Mouse (Mus musculus) liver, embryonic 12.5 days (tissue): Measurements from ENCODE around the gene Arl6ip5. TPM values are rescaled to one million over a fixed set of nuclear protein-coding genes. Genes with fewer than 3 reads are reported as not detected.

Experiments used
- ATAC-seq: fragments of 200-750 bp; cut with Nextera tagmentation; 2 replicates; pipeline ENCODE4 v1.8.0; 2017; ENCODE audit warnings: moderate number of reproducible peaks, mild to moderate bottlenecking, moderate library complexity
- H3K27ac ChIP-seq: fragments of 300-500 bp; sonication (generic); 2 replicates; pipeline ENCODE4 v1.5.1; 2016; ENCODE audit warnings: mild to moderate bottlenecking
- H3K27me3 ChIP-seq: fragments of 300-500 bp; sonication (generic); replicated peaks from 2 replicates; pipeline ENCODE4 v1.6.1; 2016; ENCODE audit warnings: mild to moderate bottlenecking, moderate library complexity
- H3K36me3 ChIP-seq: fragments of 300-500 bp; sonication (generic); 2 replicates; pipeline ENCODE4 v1.6.1; 2016; ENCODE audit warnings: mild to moderate bottlenecking, moderate library complexity
- H3K4me1 ChIP-seq: fragments of 300-500 bp; sonication (generic); 2 replicates; pipeline ENCODE4 v1.6.1; 2016
- H3K4me2 ChIP-seq: fragments of 300-500 bp; sonication (generic); 2 replicates; pipeline ENCODE4 v1.6.1; 2016; ENCODE audit warnings: mild to moderate bottlenecking, moderate library complexity
- H3K4me3 ChIP-seq: fragments of 300-500 bp; sonication (generic); 2 replicates; pipeline ENCODE4 v1.5.1; 2016; ENCODE audit warnings: mild to moderate bottlenecking, moderate library complexity
- H3K9ac ChIP-seq: fragments of 300-500 bp; sonication (generic); 2 replicates; pipeline ENCODE4 v1.6.1; 2016; ENCODE audit warnings: mild to moderate bottlenecking, moderate library complexity
- H3K9me3 ChIP-seq: fragments of 300-500 bp; sonication (generic); replicated peaks from 2 replicates; pipeline ENCODE4 v1.6.1; 2016; ENCODE audit warnings: mild to moderate bottlenecking, moderate library complexity
- WGBS: fragments of 180-500 bp; shearing (Covaris S2); methylation state at CpG from one replicate; pipeline ENCODE4 v1.1.7; 2016; ENCODE audit not compliant: insufficient replicate concordance; 5-methylcytosine and 5-hydroxymethylcytosine counted together
- polyA plus RNA-seq: library from polyadenylated mRNA; unstranded; fragments of >200 nt; fragmentation: Nextera tagmentation; extraction: Ambion mirVana; gene quantifications from 2 replicates; pipeline ENCODE4 v1.2.1, GENCODE M21; 2016

Gene Arl6ip5
- 35.3 and 36.6 TPM in 2 replicates for polyA plus RNA-seq

DNA sequence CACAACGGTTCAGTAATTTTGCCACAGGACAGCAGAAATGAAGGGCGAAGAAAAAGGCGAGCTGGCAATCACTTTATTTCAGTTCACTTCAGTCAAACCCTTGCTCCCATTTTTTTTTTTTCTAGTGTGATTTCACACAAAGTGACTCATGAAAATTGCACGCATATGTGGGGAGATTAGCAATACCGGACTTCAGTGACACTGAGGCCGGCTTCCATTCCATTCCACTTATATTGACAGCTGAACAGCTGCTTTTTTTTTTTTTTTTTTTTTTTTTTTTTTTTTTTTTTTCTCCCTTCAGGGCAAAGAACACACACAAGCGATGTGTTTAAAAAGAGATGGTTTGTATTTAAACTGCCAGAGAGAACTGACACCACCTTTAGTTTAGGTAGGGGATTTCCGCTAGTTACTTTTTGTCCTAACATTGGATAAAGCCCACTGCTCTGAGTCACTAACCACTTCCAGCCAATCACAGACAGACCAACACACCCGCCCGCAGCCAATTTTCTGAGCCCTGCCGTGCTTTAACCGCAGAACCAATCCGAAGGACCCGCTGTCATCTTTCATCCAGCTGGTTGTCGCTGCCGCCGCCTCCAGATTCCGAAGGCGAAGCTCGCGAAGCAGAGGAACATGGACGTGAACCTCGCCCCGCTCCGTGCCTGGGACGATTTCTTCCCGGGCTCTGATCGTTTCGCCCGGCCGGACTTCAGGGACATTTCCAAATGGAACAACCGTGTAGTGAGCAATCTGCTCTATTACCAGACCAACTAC lies at the start of gene Arl6ip5:
Gene Arl6ip5, plus strand, starts transcription at position 499 of the 771 bp plus-strand sequence.
- no peaks in the 10 kb centered on the region for H3K9me3 ChIP-seq
- H3K36me3 ChIP-seq, result peaks cover 13% of the 10 kb centered on the region
- peak within 1 kb of the TSS; percentile 86 for H3K4me2 ChIP-seq
- 7% methylated on average over 32 of the region's 32 CpGs for WGBS
- ATAC-seq, result peak; percentile 63
- H3K4me3 ChIP-seq, result peak within 1 kb of the TSS; percentile 74
- peak within 1 kb of the TSS; percentile 86 for H3K27ac ChIP-seq
- no peaks in the 10 kb centered on the region for H3K27me3 ChIP-seq
- peak within 1 kb of the TSS; percentile 80 for H3K9ac ChIP-seq
- peaks cover 67% of the 10 kb centered on the region for H3K4me1 ChIP-seq

DNA sequence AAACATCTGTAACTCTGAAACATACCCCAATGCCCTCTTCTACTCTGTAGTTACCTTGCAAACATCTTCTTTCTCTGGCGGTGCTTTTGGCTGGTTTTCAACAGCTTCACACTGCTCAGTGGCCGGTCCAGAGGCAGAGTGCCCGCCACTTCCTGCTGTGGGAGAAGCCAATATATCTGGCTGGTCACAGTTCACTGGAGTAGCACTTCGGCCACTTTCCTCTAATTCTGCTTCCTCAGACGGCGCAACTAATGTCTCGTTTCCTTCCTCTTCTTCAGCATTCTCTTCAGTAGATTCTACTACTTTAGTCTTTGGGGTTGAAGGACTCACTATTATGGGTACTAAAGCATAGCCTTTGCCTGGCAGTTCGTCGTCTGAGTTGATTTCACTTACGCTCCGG lies 34.8 kb upstream of the Arl6ip5 start:
- no peaks in the 10 kb centered on the region for H3K27me3 ChIP-seq
- H3K9ac ChIP-seq, result no peak overlapping the region
- no peak overlapping the region for H3K4me3 ChIP-seq
- H3K4me2 ChIP-seq, result peak overlapping the region; percentile 28; the same call in 1 of the 2 replicates
- no peak overlapping the region for H3K27ac ChIP-seq
- no peak for ATAC-seq
- WGBS, result 48% methylated on average over 11 of the region's 11 CpGs
- H3K36me3 ChIP-seq, result peaks cover 51% of the 10 kb centered on the region
- no peaks in the 10 kb centered on the region for H3K9me3 ChIP-seq
- peaks cover 37% of the 10 kb centered on the region for H3K4me1 ChIP-seq

DNA sequence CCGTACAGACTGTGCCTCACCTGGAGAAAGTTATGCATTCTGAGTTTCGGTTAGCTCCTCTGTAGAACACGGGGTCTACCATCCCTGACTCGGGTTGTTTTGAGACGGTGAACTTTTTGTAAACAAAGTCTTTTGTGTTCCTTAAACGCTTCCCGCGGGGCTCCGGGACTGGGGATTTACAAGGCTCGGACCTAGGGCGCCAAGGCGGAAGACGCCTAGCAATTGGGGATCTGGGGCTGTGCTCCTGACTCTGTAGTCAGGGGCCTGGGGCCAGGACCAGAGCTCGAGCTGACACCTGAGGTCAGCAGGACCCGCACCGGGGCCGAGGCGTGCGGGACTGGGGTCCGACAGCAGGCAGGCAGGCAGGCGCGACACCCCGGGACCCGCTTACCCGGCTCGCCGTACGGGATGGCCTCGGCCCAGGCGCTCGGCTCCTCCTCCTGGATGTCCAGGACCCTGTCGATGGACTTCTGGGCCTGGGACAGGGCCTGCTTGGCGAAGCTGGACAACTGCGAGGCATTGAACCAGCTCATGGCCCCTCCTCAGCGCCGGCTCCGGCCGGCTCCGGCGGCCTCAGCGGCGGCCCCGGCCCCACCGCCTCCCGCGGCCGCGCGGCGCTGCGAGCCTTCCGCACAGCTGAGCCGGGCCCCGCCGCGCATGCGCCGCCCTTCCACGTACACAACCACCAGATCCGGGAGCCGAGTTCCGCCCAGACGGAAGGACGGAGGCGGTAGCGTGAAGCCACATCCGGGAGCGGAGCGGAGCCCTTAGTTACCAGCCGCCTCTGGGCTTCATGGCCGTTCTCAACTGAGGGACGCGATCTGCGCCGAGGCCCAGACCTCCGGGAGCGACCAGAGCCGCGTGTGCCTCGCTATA lies 31.8 kb upstream of the Arl6ip5 start, which contains the start of gene Tmf1:
Gene Tmf1, minus strand, starts transcription at position 632 of the 876 bp plus-strand sequence.
- Histone ChIP-seq H3K4me3 (peak within 1 kb of the TSS; percentile 88), H3K27ac (peak within 1 kb of the TSS; percentile 93), H3K9me3 (no peaks in the 10 kb centered on the region), H3K4me1 (peaks cover 48% of the 10 kb centered on the region), H3K4me2 (peak within 1 kb of the TSS; percentile 79), H3K9ac (peak within 1 kb of the TSS; percentile 97), H3K27me3 (no peaks in the 10 kb centered on the region), H3K36me3 (peaks cover 34% of the 10 kb centered on the region)
- WGBS, result 2% methylated on average over 80 of the region's 80 CpGs
- peak; percentile 97 for ATAC-seq

DNA sequence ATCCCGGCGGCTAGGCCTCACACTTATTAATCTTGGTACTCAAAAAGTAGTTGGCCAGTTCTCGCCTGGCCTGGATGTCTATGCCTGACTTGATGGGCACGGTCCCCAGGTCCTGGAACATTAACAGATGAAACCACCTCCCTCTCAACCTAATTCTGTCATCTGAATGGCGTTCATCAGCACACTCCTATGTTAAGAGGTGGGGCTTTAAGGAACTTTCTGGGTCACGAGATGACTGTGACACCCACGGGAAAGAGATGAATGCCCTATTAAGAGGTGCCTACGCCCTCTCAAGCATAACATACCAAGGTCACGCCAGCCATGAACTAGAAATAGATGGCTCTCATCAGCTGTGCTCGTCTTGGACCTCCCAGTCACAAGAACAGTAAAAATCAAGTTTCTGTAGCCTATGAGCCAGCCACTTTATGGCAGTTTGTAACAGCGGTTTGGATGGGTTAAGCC lies 31.1 kb upstream of the Arl6ip5 start:
- peak overlapping the region; percentile 97 for H3K9ac ChIP-seq
- peak overlapping the region; percentile 79 for H3K4me2 ChIP-seq
- peak overlapping the region; percentile 88 for H3K4me3 ChIP-seq
- peaks cover 31% of the 10 kb centered on the region for H3K36me3 ChIP-seq
- peak; percentile 73 for ATAC-seq
- WGBS, result 13% methylated on average over 11 of the region's 11 CpGs
- H3K27ac ChIP-seq, result peak overlapping the region; percentile 93
- H3K27me3 ChIP-seq, result no peaks in the 10 kb centered on the region
- H3K4me1 ChIP-seq, result peaks cover 48% of the 10 kb centered on the region
- no peaks in the 10 kb centered on the region for H3K9me3 ChIP-seq

DNA sequence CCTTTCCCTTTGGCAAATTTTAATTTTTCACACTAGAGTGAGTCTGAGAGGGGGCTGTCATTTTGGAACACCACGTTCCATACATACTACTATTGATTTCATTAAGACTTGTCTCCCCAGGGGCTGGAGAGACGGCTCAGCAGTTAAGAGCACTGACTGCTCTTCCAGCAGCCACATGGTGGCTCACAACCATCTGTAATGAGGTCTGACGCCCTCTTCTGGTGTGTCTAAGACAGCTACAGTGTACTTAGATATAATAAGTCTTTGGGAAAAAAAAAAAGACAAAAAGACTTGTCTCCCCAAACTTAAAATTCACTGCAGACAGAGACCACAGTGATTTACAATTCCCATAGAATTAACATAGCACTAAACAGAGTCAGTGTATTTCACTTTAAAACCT lies 10.1 kb upstream of the Arl6ip5 start:
- no peak for ATAC-seq
- H3K36me3 ChIP-seq, result peaks cover 56% of the 10 kb centered on the region
- WGBS, result 65% methylated on average over 3 of the region's 3 CpGs
- H3K4me1 ChIP-seq, result peaks cover 23% of the 10 kb centered on the region
- no peak overlapping the region for H3K4me3 ChIP-seq
- no peak overlapping the region for H3K4me2 ChIP-seq
- no peaks in the 10 kb centered on the region for H3K27me3 ChIP-seq
- H3K9ac ChIP-seq, result no peak overlapping the region
- H3K27ac ChIP-seq, result no peak overlapping the region
- no peaks in the 10 kb centered on the region for H3K9me3 ChIP-seq

DNA sequence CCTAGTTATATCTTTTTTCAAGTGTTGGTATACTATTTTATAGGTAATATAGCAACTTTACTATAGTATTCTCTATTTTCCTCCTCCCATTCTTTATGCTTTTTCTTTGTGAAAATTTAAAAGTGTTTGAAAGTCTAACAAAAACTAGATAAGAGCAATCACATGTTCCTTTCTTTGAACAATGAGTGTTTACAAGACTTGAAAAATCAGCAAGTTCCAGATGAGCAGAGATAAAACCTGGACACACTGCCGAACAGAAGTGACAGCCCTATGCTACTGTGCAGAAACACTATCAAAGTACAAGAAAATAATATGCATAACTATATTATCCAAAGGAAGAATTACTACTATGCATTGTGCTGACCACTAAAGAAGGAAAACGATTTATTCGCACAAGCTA lies 8.0 kb upstream of the Arl6ip5 start:
- Histone ChIP-seq H3K9ac (no peak overlapping the region), H3K4me1 (peaks cover 34% of the 10 kb centered on the region), H3K27ac (no peak overlapping the region), H3K4me2 (0 out of 2 replicates have a peak overlapping the region, but pooled peaks have one; percentile 3), H3K9me3 (no peaks in the 10 kb centered on the region), H3K27me3 (no peaks in the 10 kb centered on the region), H3K4me3 (no peak overlapping the region), H3K36me3 (peaks cover 36% of the 10 kb centered on the region)
- whole genome bisulfite sequencing, result 75% methylated on average over 3 of the region's 3 CpGs
- ATAC-seq, result no peak

DNA sequence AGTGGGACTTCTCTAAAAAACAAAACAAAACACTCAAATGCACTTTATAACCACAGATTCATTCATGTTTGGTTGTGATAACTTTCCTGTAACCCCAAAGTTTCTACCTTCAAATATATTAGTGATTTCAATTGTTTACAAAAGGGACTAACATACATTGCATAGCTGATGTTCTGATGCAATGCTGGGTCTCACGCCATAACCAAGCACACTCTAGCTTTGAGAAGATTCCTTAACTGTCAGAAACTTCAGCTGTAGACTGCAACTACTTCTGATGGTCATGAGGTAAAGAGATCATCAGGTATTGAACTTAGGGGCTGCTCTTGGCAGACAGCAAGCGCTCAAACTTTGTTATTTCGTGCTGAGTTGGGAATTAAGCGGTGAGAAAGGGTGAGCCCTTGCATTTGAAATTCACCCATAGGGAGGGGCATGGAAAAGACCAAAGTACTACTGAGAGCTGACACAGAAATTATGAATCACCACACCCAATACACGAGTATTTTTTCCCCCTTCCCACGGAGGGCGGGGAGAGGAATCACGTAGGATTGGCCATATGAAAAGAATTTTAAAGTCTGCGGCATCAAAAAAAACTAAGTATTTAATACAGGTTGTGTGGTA lies 6.1 kb upstream of the Arl6ip5 start:
- Histone ChIP-seq H3K4me3 (peak overlapping the region; percentile 91), H3K27ac (peak overlapping the region; percentile 87), H3K36me3 (peaks cover 22% of the 10 kb centered on the region), H3K4me1 (peaks cover 50% of the 10 kb centered on the region), H3K27me3 (no peaks in the 10 kb centered on the region), H3K4me2 (peak overlapping the region; percentile 74), H3K9ac (peak overlapping the region; percentile 97), H3K9me3 (no peaks in the 10 kb centered on the region)
- no peak for ATAC-seq
- WGBS, result 15% methylated on average over 9 of the region's 9 CpGs

DNA sequence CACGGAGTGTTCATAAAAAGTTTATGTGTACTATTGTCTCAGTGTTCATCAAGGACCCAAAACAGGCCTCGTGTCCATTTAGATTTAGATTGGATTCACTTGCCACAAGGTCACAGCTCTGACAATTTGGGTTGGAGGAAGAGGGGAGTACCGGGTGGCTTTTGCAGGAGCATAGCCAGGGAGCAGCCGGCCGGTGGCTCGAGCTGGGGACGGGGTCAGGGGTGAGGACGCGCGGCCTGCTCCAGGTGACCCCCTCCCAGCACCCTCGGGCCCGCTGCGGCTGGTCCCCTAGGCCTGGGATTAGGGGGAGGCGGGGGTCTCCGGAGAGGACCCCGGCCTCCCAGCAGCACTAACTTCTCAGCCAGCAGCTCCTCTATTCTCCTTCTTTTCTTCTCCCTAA lies 5.5 kb upstream of the Arl6ip5 start:
- H3K9me3 ChIP-seq, result no peaks in the 10 kb centered on the region
- H3K4me3 ChIP-seq, result peak overlapping the region; percentile 91
- peaks cover 54% of the 10 kb centered on the region for H3K4me1 ChIP-seq
- peak overlapping the region; percentile 97 for H3K9ac ChIP-seq
- H3K27me3 ChIP-seq, result no peaks in the 10 kb centered on the region
- H3K27ac ChIP-seq, result peak overlapping the region; percentile 87
- ATAC-seq, result peak; percentile 43
- peak overlapping the region; percentile 74 for H3K4me2 ChIP-seq
- peaks cover 19% of the 10 kb centered on the region for H3K36me3 ChIP-seq
- 1% methylated on average over 16 of the region's 16 CpGs for WGBS

DNA sequence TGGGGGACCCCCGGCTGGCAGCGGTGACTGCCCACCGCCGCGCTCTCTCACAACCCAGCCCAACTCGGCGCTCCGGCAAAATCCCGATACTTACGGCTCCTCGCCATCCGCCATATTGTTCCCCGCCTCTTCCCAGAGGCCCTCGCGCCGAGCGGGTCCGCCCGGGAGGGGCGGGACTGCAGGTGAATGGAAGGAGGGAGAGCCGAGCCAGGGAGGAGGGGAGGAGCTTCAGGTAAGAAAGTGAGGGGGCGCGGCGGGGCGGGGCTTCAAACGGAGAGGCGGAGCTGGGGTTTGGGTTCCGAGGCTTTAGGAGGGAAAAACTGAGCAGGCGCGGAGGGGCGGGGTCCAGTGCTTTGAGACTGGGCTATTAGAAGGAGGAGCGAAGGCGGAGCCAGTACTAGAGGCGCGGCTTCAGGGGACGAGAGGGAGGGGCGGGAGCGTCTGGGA lies 5.0 kb upstream of the Arl6ip5 start, which contains the start of gene Uba3:
Gene Uba3, minus strand, starts transcription at position 209 of the 447 bp plus-strand sequence.
- ATAC-seq, result peak; percentile 96
- peak within 1 kb of the TSS; percentile 91 for H3K4me3 ChIP-seq
- H3K27ac ChIP-seq, result peak within 1 kb of the TSS; percentile 87
- WGBS, result under 1% methylated on average over 38 of the region's 38 CpGs
- peaks cover 13% of the 10 kb centered on the region for H3K36me3 ChIP-seq
- peaks cover 57% of the 10 kb centered on the region for H3K4me1 ChIP-seq
- peak within 1 kb of the TSS; percentile 97 for H3K9ac ChIP-seq
- H3K27me3 ChIP-seq, result no peaks in the 10 kb centered on the region
- peak within 1 kb of the TSS; percentile 74 for H3K4me2 ChIP-seq
- no peaks in the 10 kb centered on the region for H3K9me3 ChIP-seq

DNA sequence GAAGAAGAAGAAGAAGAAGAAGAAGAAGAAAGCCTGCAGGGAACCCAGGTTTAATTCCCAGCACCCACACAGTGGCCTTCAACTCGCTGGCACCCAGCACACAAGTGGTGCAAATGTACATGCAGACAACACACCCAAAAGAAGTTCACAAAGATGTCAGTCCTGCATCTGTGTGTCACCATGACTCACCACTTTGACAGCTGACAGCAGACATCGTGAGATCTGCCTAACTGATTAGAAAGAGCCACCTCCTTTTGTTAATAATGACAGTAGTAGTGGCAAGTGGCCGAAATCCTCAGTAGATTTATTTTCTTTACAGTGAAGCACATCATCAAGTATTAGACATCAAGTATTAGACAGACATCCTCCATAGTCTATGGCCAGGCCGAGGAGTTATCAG lies 3.4 kb upstream of the Arl6ip5 start:
- Histone ChIP-seq H3K27ac (peak overlapping the region; percentile 39), H3K4me1 (peaks cover 60% of the 10 kb centered on the region), H3K4me2 (0 out of 2 replicates have a peak overlapping the region, but pooled peaks have one; percentile 11), H3K27me3 (no peaks in the 10 kb centered on the region), H3K9ac (no peak overlapping the region), H3K4me3 (no peak overlapping the region), H3K36me3 (peaks cover 2% of the 10 kb centered on the region; the same call in 1 of the 2 replicates), H3K9me3 (no peaks in the 10 kb centered on the region)
- ATAC-seq, result no peak
- WGBS, result 48% methylated on average over 4 of the region's 4 CpGs

DNA sequence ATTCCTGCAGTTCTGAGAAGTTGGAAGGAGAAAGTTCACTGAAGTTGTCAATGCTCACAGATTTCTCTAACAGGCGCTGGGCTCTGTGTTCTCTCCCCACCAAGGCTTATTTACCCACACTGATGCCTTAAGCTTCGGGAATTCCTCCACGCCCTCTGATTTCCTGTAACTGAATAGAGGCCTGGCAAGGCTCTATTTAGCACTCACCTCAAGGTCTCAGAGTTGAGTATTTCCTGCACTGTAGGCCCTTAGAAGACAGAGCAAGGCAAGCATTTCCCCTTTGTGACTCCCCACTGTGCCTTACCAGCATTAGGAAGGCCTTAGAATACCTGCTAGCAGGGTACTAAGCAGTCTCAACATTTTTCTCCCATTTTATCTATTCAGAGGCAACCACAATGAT lies 2.1 kb upstream of the Arl6ip5 start:
- peaks cover 65% of the 10 kb centered on the region for H3K4me1 ChIP-seq
- 57% methylated on average over 3 of the region's 3 CpGs for WGBS
- no peak for ATAC-seq
- H3K4me3 ChIP-seq, result no peak overlapping the region
- H3K9ac ChIP-seq, result no peak overlapping the region
- no peaks in the 10 kb centered on the region for H3K36me3 ChIP-seq
- no peak overlapping the region for H3K4me2 ChIP-seq
- H3K9me3 ChIP-seq, result no peaks in the 10 kb centered on the region
- H3K27me3 ChIP-seq, result no peaks in the 10 kb centered on the region
- peak overlapping the region; percentile 13; the same call in 1 of the 2 replicates for H3K27ac ChIP-seq
